Mouse (Mus musculus) cerebellum, adult 2 months (tissue): ENCODE data around the gene Il12a.

Source experiments
- CTCF ChIP-seq: fragments of 200-500 bp; IDR thresholded peaks from 2 replicates; pipeline ENCODE4 v1.5.1; 2011; ENCODE audit warnings: low read depth, mild to moderate bottlenecking, control low read depth, low read length, moderate library complexity, borderline replicate concordance; ENCODE audit not compliant: insufficient read depth
- POLR2A ChIP-seq: fragments of 200-500 bp; IDR thresholded peaks from 2 replicates; pipeline ENCODE4 v1.6.1; 2011; ENCODE audit warnings: low read length, control low read depth, borderline replicate concordance; ENCODE audit not compliant: insufficient read depth

GRCm38 (mm10) chr3:68706307-68706706 lies 15.9 kb downstream of the Il12a start:
- TF ChIP-seq CTCF (no peak), POLR2A (no peak)
